ENCODE assay signal across 12 mouse cellular contexts in the genomic region with DNA sequence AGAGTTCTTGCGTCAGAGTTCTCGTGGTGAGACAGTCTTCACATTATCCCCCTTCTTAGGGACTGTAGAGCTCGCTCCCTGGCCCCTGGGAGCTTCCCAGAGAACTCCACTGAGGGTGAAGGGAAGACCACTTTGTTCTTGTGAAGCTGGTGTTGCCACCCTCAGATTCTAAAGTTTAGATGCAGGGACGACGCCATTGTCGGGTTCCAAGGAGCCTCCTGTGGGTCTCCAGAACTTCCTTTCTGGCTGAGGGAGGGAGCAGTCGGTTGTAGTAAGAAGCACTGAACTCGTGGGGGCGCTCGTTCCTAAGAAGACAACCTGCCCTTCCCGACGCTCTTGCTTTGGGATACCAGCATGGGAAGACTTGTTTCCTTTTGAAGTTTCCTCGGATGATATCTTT. TPM values are rescaled to one million over a fixed set of nuclear protein-coding genes. Genes with fewer than 3 reads are reported as not detected.
DNase-seq lines count a peak whose midpoint lies in the region.
"Had no signal": no experiment of that assay in that cellular context is flagged by ENCODE, and none has a peak within 500 bp of the region (broad histone marks: within the 10 kb centered on the region; RNA-seq: fewer than 3 reads in every experiment).

A gene (minus strand): TSS at position 223 of the 400 bp plus-strand sequence.

- peak; percentile 32 for DNase-seq in 3T3-L1 (ENCODE audit: low read depth, low spot score)
- DNase-seq in adrenal gland, adult 2 months = peak; percentile 56
- peak; percentile 28 to 44 for DNase-seq in cerebellum, postnatal 25 days
- peak; percentile 11 to 19 for DNase-seq in gastrocnemius, adult 8-10 months (ENCODE audit: low spot score in 2 of 2)
- DNase-seq in induced T-regulatory cell, adult 2 months (ENCODE audit: low read depth) = peak; percentile 6
- DNase-seq in layer of hippocampus, postnatal 10 days (ENCODE audit: low spot score in 2 of 2) = peak; percentile 41 to 52
- DNase-seq in lung, postnatal 36 days = peak; percentile 37
- DNase-seq in right cerebral cortex, postnatal 25 days = peak; percentile 14

RNA-seq across cellular contexts. Expression of the gene that starts here (rescaled TPM):
- total RNA-seq in adrenal gland, adult 2 months (2021) = under 1 TPM in 1 of 2 experiments, not detected in 1; 0.66 TPM
- 0.21 and 0.56 TPM in 2 replicates for polyA plus RNA-seq in adrenal gland, adult 2 months (2012; rRNA removed)
- under 1 TPM in 2 of 4 experiments, not detected in 2; 0.18 to 0.24 TPM for total RNA-seq in gastrocnemius, adult 8-10 months (2022)
- total RNA-seq in layer of hippocampus, postnatal 10 days (2021) = 1 to 10 TPM in 1 of 2 experiments, under 1 TPM in 1; 0.58 to 1.0 TPM
- total RNA-seq: megakaryocyte, adult 5-6 weeks had no signal
- polyA plus RNA-seq: C2C12; embryonic facial prominence, embryonic 14.5 days; neural tube, embryonic 12.5 days had no signal

Comparison
In these comparisons a context has a peak if more than half of its experiments do, and no peak if none do; other contexts are left out.
1. Peak in every context shown above with its lines: DNase-seq.
2. Peak in DNase-seq in adrenal gland, adult 2 months; RNA of the gene not detected or under 1 TPM.
3. Peak in DNase-seq in gastrocnemius, adult 8-10 months; RNA of the gene not detected or under 1 TPM.
4. DNase-seq: peak in every context shown above with its lines; median percentile 56 in adrenal gland, adult 2 months; 46 in layer of hippocampus, postnatal 10 days; 37 in lung, postnatal 36 days; 36 in cerebellum, postnatal 25 days; 32 in 3T3-L1; 15 in gastrocnemius, adult 8-10 months; 14 in right cerebral cortex, postnatal 25 days; 6 in induced T-regulatory cell, adult 2 months.